Mouse (Mus musculus) forebrain, embryonic 16.5 days (tissue): ENCODE measurements around the gene Clns1a. TPM values are rescaled to one million over a fixed set of nuclear protein-coding genes. Genes with fewer than 3 reads are reported as not detected.

ENCODE experiments used
- ATAC-seq: fragments of 200-750 bp; cut with Nextera tagmentation; 2 replicates; pipeline ENCODE4 v1.8.0; 2017; ENCODE audit warnings: mild to moderate bottlenecking, moderate library complexity
- H3K27ac ChIP-seq: fragments of 300-500 bp; sonication (generic); 2 replicates; pipeline ENCODE4 v1.5.1; 2014; ENCODE audit warnings: low read length, control low read depth
- H3K27me3 ChIP-seq: fragments of 300-500 bp; sonication (generic); replicated peaks from 2 replicates; pipeline ENCODE4 v1.6.1; 2014; ENCODE audit warnings: low read length; ENCODE audit not compliant: control insufficient read depth, insufficient read depth
- H3K36me3 ChIP-seq: fragments of 300-500 bp; sonication (generic); 2 replicates; pipeline ENCODE4 v1.6.1; 2014; ENCODE audit not compliant: control insufficient read depth, insufficient read depth
- H3K4me1 ChIP-seq: fragments of 300-500 bp; sonication (generic); replicated peaks from 2 replicates; pipeline ENCODE4 v1.6.1; 2014; ENCODE audit warnings: low read length; ENCODE audit not compliant: control insufficient read depth, insufficient read depth
- H3K4me2 ChIP-seq: fragments of 300-500 bp; sonication (generic); 2 replicates; pipeline ENCODE4 v1.6.1; 2014; ENCODE audit warnings: mild to moderate bottlenecking, low read length, control low read depth
- H3K4me3 ChIP-seq: fragments of 300-500 bp; sonication (generic); replicated peaks from 2 replicates; pipeline ENCODE4 v1.5.1; 2014; ENCODE audit warnings: mild to moderate bottlenecking, low read length, control low read depth
- H3K9ac ChIP-seq: fragments of 300-500 bp; sonication (generic); replicated peaks from 2 replicates; pipeline ENCODE4 v1.6.1; 2014; ENCODE audit warnings: low read depth, low read length, control low read depth
- H3K9me3 ChIP-seq: fragments of 300-500 bp; sonication (generic); 2 replicates; pipeline ENCODE4 v1.6.1; 2016; ENCODE audit warnings: low read length; ENCODE audit not compliant: control insufficient read depth
- WGBS: fragments of 180-500 bp; shearing (Covaris S2); extraction: QIAGEN DNeasy Blood & Tissue Kit; methylation state at CpG from one replicate; pipeline ENCODE4 v1.1.7; 2014; 5-methylcytosine and 5-hydroxymethylcytosine counted together
- polyA plus RNA-seq: library from polyadenylated mRNA; unstranded; fragments of >200 nt; fragmentation: Nextera tagmentation; extraction: Ambion mirVana; gene quantifications from 2 replicates; pipeline ENCODE4 v1.2.1, GENCODE M21; 2015

Gene Clns1a
- polyA plus RNA-seq, 1 experiment from 2014 or later, result 213 TPM

GRCm38 (mm10) chr7:97700173-97700572, 3.7 kb downstream of the Clns1a start:
- no peak overlapping the region for H3K27ac ChIP-seq
- H3K9me3 ChIP-seq, result no peaks in the 10 kb centered on the region
- no peaks in the 10 kb centered on the region for H3K27me3 ChIP-seq
- peaks cover 13% of the 10 kb centered on the region for H3K4me1 ChIP-seq
- WGBS, result 88% methylated on average over 4 of the region's 4 CpGs
- H3K4me3 ChIP-seq, result no peak overlapping the region
- H3K4me2 ChIP-seq, result no peak overlapping the region
- no peak overlapping the region for H3K9ac ChIP-seq
- ATAC-seq, result no peak
- 0 out of 2 replicates have a peak, but pooled peaks cover 5% of the 10 kb centered on the region for H3K36me3 ChIP-seq

DNA sequence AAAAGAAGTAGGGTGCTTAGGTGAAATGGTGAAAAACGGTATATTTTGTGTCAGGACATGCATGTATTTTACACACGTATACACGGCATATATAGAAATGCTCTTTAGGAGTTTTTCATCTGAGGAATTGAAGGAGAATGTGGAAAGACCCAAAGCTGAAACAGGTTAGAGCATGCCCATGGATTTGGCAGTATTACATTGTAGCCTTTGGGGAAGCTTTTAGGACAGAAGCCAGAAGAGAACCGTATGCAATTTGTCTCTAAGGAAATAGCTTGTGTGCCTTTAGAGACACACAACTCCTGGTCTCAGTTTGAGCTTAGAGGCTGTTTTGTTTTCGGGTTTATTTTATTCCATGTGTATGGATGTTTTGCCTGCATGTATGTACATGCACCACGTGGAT, 4.7 kb downstream of the Clns1a start:
- WGBS, result 80% methylated on average over 6 of the region's 6 CpGs
- Histone ChIP-seq H3K27ac (no peak overlapping the region), H3K36me3 (0 out of 2 replicates have a peak, but pooled peaks cover 5% of the 10 kb centered on the region), H3K4me2 (no peak overlapping the region), H3K4me3 (no peak overlapping the region), H3K4me1 (peaks cover 7% of the 10 kb centered on the region), H3K9me3 (no peaks in the 10 kb centered on the region), H3K27me3 (no peaks in the 10 kb centered on the region), H3K9ac (no peak overlapping the region)
- no peak for ATAC-seq

- H3K4me1 ChIP-seq, result no peaks in the 10 kb centered on the region
- no peak overlapping the region for H3K27ac ChIP-seq
- WGBS, result 77% methylated on average over 4 of the region's 4 CpGs
- H3K4me3 ChIP-seq, result no peak overlapping the region
- peaks cover 4% of the 10 kb centered on the region for H3K36me3 ChIP-seq
- H3K4me2 ChIP-seq, result no peak overlapping the region
- H3K27me3 ChIP-seq, result no peaks in the 10 kb centered on the region
- H3K9me3 ChIP-seq, result no peaks in the 10 kb centered on the region
- H3K9ac ChIP-seq, result no peak overlapping the region
- ATAC-seq, result no peak
Measured at GRCm38 (mm10) chr7:97707123-97707522, 10.7 kb downstream of the Clns1a start.

- Histone ChIP-seq H3K27me3 (no peaks in the 10 kb centered on the region), H3K4me3 (no peak overlapping the region), H3K9me3 (no peaks in the 10 kb centered on the region), H3K9ac (no peak overlapping the region), H3K36me3 (peaks cover 4% of the 10 kb centered on the region), H3K4me2 (no peak overlapping the region), H3K4me1 (no peaks in the 10 kb centered on the region), H3K27ac (no peak overlapping the region)
- 94% methylated on average over 5 of the region's 5 CpGs for WGBS
- ATAC-seq, result no peak
Measured at GRCm38 (mm10) chr7:97707809-97708208, 11.4 kb downstream of the Clns1a start.

DNA sequence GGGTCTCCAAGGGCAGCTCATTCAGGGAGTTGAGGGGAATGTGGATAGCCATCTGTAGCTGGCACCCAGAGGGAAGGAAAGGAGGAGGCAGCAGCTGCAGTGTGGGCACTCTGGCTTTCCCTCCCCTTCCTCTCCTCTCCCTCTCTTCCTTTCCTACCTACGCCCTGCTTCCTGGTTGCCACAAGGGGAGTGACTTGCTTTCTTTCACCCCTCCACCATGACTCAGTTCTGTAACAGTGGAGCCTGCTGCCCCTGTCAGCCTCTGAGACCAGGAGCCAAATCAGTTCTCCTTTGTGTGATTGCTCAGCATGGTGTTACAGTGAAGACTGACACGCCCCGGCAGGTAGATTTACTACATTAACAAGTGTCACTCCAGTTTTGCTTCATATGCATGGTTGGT, 12.8 kb downstream of the Clns1a start:
- Histone ChIP-seq H3K4me3 (no peak overlapping the region), H3K4me2 (no peak overlapping the region), H3K27me3 (no peaks in the 10 kb centered on the region), H3K9ac (no peak overlapping the region), H3K27ac (no peak overlapping the region), H3K36me3 (peaks cover 9% of the 10 kb centered on the region), H3K4me1 (no peaks in the 10 kb centered on the region), H3K9me3 (no peaks in the 10 kb centered on the region)
- WGBS, result 100% methylated on average over 2 of the region's 3 CpGs
- ATAC-seq, result no peak

DNA sequence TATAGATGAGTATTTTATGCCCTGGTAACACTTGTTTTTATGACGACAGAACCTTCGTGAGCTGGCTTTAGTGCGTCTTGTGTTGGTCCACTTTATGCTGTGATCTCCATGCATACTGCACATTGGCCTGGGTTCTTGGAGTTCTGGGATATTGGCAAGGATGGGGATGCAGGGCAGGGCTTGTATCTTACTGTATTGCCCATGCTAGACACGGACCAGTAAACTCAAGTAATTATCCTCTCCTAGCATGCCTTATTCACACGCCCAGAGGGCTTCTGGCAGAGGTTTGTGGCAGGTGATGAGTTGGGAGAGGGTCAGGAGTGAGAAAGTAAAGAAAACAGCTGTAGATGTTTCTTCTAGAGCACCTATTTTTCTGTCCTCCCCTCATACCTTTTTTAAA, 18.2 kb downstream of the Clns1a start:
- peaks cover 33% of the 10 kb centered on the region for H3K36me3 ChIP-seq
- 98% methylated on average over 5 of the region's 5 CpGs for WGBS
- H3K4me1 ChIP-seq, result no peaks in the 10 kb centered on the region

GRCm38 (mm10) chr7:97717326-97717725, 20.9 kb downstream of the Clns1a start:
- ATAC-seq, result no peak
- no peak overlapping the region for H3K4me3 ChIP-seq
- H3K27ac ChIP-seq, result no peak overlapping the region
- H3K4me2 ChIP-seq, result no peak overlapping the region
- no peak overlapping the region for H3K9ac ChIP-seq
- no peaks in the 10 kb centered on the region for H3K9me3 ChIP-seq
- no peaks in the 10 kb centered on the region for H3K27me3 ChIP-seq
- WGBS, result 92% methylated on average over 1 of the region's 1 CpGs
- peaks cover 31% of the 10 kb centered on the region for H3K36me3 ChIP-seq
- peaks cover 2% of the 10 kb centered on the region; the same call in 1 of the 2 replicates for H3K4me1 ChIP-seq

More for the DNA sequence above, 18.2 kb downstream of the Clns1a start:
- H3K27me3 ChIP-seq, result no peaks in the 10 kb centered on the region
- no peak overlapping the region for H3K27ac ChIP-seq
- H3K4me2 ChIP-seq, result no peak overlapping the region
- no peaks in the 10 kb centered on the region for H3K9me3 ChIP-seq
- ATAC-seq, result no peak
- no peak overlapping the region for H3K4me3 ChIP-seq
- no peak overlapping the region for H3K9ac ChIP-seq

DNA sequence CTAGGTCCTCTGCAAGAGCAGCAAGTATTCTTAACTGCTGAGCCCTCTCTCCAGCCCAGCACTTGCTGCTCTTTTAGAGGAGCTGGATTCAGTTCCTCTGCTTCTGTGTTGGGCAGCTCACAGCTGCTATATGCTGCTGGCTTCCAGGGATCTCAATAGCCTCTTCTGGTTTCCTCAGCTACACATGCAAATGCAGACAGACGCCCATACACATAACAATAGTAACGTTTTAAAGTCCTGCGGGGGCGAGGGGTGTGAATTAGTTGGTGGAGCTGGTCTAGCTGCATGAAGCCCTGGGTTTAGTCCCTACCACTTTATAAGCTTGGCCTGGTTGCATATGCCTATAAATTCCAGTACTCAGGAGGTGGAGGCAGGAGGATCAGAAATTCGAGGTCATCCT, 22.6 kb downstream of the Clns1a start:
- WGBS, result 67% methylated on average over 5 of the region's 5 CpGs
- Histone ChIP-seq H3K27me3 (no peaks in the 10 kb centered on the region), H3K4me2 (no peak overlapping the region), H3K36me3 (peaks cover 26% of the 10 kb centered on the region), H3K4me1 (peaks cover 11% of the 10 kb centered on the region; the same call in 1 of the 2 replicates), H3K9me3 (no peaks in the 10 kb centered on the region), H3K4me3 (no peak overlapping the region), H3K9ac (no peak overlapping the region), H3K27ac (no peak overlapping the region)
- no peak for ATAC-seq

DNA sequence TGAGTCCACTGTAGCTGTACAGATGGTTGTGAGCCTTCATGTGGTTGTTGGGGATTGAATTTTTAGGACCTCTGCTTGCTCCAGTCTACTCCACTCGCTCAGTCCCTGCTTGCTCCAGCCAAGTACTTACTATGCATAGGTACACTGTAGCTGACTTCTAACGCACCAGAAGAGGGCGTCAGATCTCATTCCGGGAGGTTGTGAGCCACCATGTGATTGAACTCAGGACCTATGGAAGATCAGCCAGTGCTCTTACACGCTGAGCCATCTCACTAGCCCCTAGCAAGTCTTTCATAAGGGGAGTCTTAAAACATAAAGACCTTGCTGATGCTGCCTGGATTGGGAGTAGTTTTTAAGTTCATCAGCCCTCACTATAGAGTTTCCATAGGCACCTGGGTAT, 23.7 kb downstream of the Clns1a start:
- ATAC-seq, result no peak
- WGBS, result 79% methylated on average over 5 of the region's 5 CpGs
- no peak overlapping the region for H3K27ac ChIP-seq

More for the DNA sequence above, 23.7 kb downstream of the Clns1a start:
- no peak overlapping the region for H3K4me2 ChIP-seq
- no peaks in the 10 kb centered on the region for H3K27me3 ChIP-seq
- H3K9ac ChIP-seq, result no peak overlapping the region
- no peaks in the 10 kb centered on the region for H3K9me3 ChIP-seq
- H3K4me3 ChIP-seq, result no peak overlapping the region
- peaks cover 17% of the 10 kb centered on the region for H3K36me3 ChIP-seq
- H3K4me1 ChIP-seq, result peaks cover 11% of the 10 kb centered on the region; the same call in 1 of the 2 replicates
